Mouse (Mus musculus) hindbrain, embryonic 14.5 days (tissue): ENCODE measurements around the gene Gm11214. TPM values are rescaled to one million over a fixed set of nuclear protein-coding genes. Genes with fewer than 3 reads are reported as not detected.

ENCODE experiments used
- ATAC-seq: fragments of 200-750 bp; cut with Nextera tagmentation; 2 replicates; pipeline ENCODE4 v1.8.0; 2017; ENCODE audit warnings: moderate number of reproducible peaks, mild to moderate bottlenecking, moderate TSS enrichment, moderate library complexity; ENCODE audit not compliant: low FRiP score
- DNase-seq: peaks from one replicate; pipeline ENCODE4 v3.0.0-alpha.2; 2015; ENCODE audit warnings: low spot score
- H3K27ac ChIP-seq: fragments of 300-500 bp; sonication (generic); 2 replicates; pipeline ENCODE4 v1.5.1; 2014; ENCODE audit warnings: mild to moderate bottlenecking, moderate library complexity
- H3K27me3 ChIP-seq: fragments of 300-500 bp; sonication (generic); 2 replicates; pipeline ENCODE4 v1.6.1; 2014; ENCODE audit warnings: mild to moderate bottlenecking, low read length, mixed read lengths; ENCODE audit not compliant: control insufficient read depth, insufficient read depth
- H3K36me3 ChIP-seq: fragments of 300-500 bp; sonication (generic); replicated peaks from 2 replicates; pipeline ENCODE4 v1.6.1; 2014; ENCODE audit not compliant: control insufficient read depth, insufficient read depth
- H3K4me1 ChIP-seq: fragments of 300-500 bp; sonication (generic); replicated peaks from 2 replicates; pipeline ENCODE4 v1.6.1; 2014; ENCODE audit warnings: antibody characterized with exemption, low read length, mixed read lengths; ENCODE audit not compliant: control insufficient read depth, insufficient read depth
- H3K4me2 ChIP-seq: fragments of 300-500 bp; sonication (generic); replicated peaks from 2 replicates; pipeline ENCODE4 v1.6.1; 2014; ENCODE audit warnings: mild to moderate bottlenecking, moderate library complexity
- H3K4me3 ChIP-seq: fragments of 300-500 bp; sonication (generic); replicated peaks from 2 replicates; pipeline ENCODE4 v1.5.1; 2014; ENCODE audit warnings: mild to moderate bottlenecking, low read length
- H3K9ac ChIP-seq: fragments of 300-500 bp; sonication (generic); 2 replicates; pipeline ENCODE4 v1.6.1; 2014
- H3K9me3 ChIP-seq: fragments of 300-500 bp; sonication (generic); 2 replicates; pipeline ENCODE4 v1.6.1; 2016; ENCODE audit warnings: low read length; ENCODE audit not compliant: control insufficient read depth
- WGBS: fragments of 180-500 bp; shearing (Covaris S2); extraction: QIAGEN DNeasy Blood & Tissue Kit; methylation state at CpG from one replicate; pipeline ENCODE4 v1.1.7; 2014; 5-methylcytosine and 5-hydroxymethylcytosine counted together
- polyA plus RNA-seq: library from polyadenylated mRNA; unstranded; fragments of >200 nt; fragmentation: Nextera tagmentation; extraction: Ambion mirVana; gene quantifications from 2 replicates; pipeline ENCODE4 v1.2.1, GENCODE M21; 2014

The Gm11214 gene
- not detected in 2 replicates for polyA plus RNA-seq

GRCm38 (mm10) chr4:63663279-63663678 is at the start of gene Gm11214:
Gm11214 (minus strand) TSS chr4:63663379.
- 96% methylated on average over 6 of the region's 6 CpGs for WGBS
- Histone ChIP-seq H3K4me1 (no peaks in the 10 kb centered on the region), H3K9me3 (no peaks in the 10 kb centered on the region), H3K4me3 (no peak within 1 kb of the TSS), H3K4me2 (no peak within 1 kb of the TSS), H3K27ac (no peak within 1 kb of the TSS), H3K9ac (no peak within 1 kb of the TSS), H3K27me3 (no peaks in the 10 kb centered on the region), H3K36me3 (no peaks in the 10 kb centered on the region)
- no peak for ATAC-seq
- DNase-seq = no peak

- WGBS = 93% methylated on average over 5 of the region's 5 CpGs
- no peak overlapping the region for H3K4me2 ChIP-seq
- H3K4me1 ChIP-seq = no peaks in the 10 kb centered on the region
Measured at GRCm38 (mm10) chr4:63711886-63712285, 48.7 kb upstream of the Gm11214 start.

GRCm38 (mm10) chr4:63710431-63711220 is 47.4 kb upstream of the Gm11214 start:
- no peak overlapping the region for H3K4me2 ChIP-seq
- no peaks in the 10 kb centered on the region for H3K9me3 ChIP-seq
- H3K4me3 ChIP-seq = no peak overlapping the region
- WGBS = 61% methylated on average over 8 of the region's 8 CpGs
- no peak overlapping the region for H3K27ac ChIP-seq
- no peaks in the 10 kb centered on the region for H3K4me1 ChIP-seq
- DNase-seq (no peak), ATAC-seq (no peak)
- H3K36me3 ChIP-seq = no peaks in the 10 kb centered on the region
- no peak overlapping the region for H3K9ac ChIP-seq
- no peaks in the 10 kb centered on the region for H3K27me3 ChIP-seq

More at GRCm38 (mm10) chr4:63711886-63712285, 48.7 kb upstream of the Gm11214 start:
- DNase-seq (no peak), ATAC-seq (no peak)
- no peaks in the 10 kb centered on the region for H3K9me3 ChIP-seq
- no peak overlapping the region for H3K4me3 ChIP-seq
- no peak overlapping the region for H3K27ac ChIP-seq
- H3K27me3 ChIP-seq = no peaks in the 10 kb centered on the region
- no peaks in the 10 kb centered on the region for H3K36me3 ChIP-seq
- H3K9ac ChIP-seq = no peak overlapping the region

- no peak overlapping the region for H3K27ac ChIP-seq
- ATAC-seq = no peak
- 69% methylated on average over 1 of the region's 1 CpGs for WGBS
- H3K4me2 ChIP-seq = no peak overlapping the region
- no peak for DNase-seq
- no peaks in the 10 kb centered on the region for H3K4me1 ChIP-seq
- H3K9me3 ChIP-seq = no peaks in the 10 kb centered on the region
- no peaks in the 10 kb centered on the region for H3K36me3 ChIP-seq
- no peak overlapping the region for H3K9ac ChIP-seq
- H3K27me3 ChIP-seq = no peaks in the 10 kb centered on the region
- no peak overlapping the region for H3K4me3 ChIP-seq
Measured at GRCm38 (mm10) chr4:63706279-63706971, 43.2 kb upstream of the Gm11214 start.

GRCm38 (mm10) chr4:63704232-63704631 is 41.1 kb upstream of the Gm11214 start:
- Histone ChIP-seq H3K9ac (no peak overlapping the region), H3K27me3 (no peaks in the 10 kb centered on the region), H3K4me1 (no peaks in the 10 kb centered on the region), H3K27ac (no peak overlapping the region), H3K9me3 (no peaks in the 10 kb centered on the region), H3K4me3 (no peak overlapping the region), H3K36me3 (no peaks in the 10 kb centered on the region), H3K4me2 (no peak overlapping the region)
- 85% methylated on average over 5 of the region's 5 CpGs for WGBS
- DNase-seq (no peak), ATAC-seq (no peak)

- H3K4me2 ChIP-seq = no peak overlapping the region
- 90% methylated on average over 2 of the region's 2 CpGs for WGBS
- no peaks in the 10 kb centered on the region for H3K36me3 ChIP-seq
- H3K4me3 ChIP-seq = no peak overlapping the region
- H3K9ac ChIP-seq = no peak overlapping the region
- no peaks in the 10 kb centered on the region for H3K9me3 ChIP-seq
- H3K27me3 ChIP-seq = no peaks in the 10 kb centered on the region
- no peak for ATAC-seq
- no peak for DNase-seq
- H3K4me1 ChIP-seq = no peaks in the 10 kb centered on the region
- no peak overlapping the region for H3K27ac ChIP-seq
Measured at GRCm38 (mm10) chr4:63703686-63704085, 40.5 kb upstream of the Gm11214 start.

- WGBS = 87% methylated on average over 4 of the region's 4 CpGs
- H3K36me3 ChIP-seq = no peaks in the 10 kb centered on the region
- no peaks in the 10 kb centered on the region for H3K9me3 ChIP-seq
- H3K27me3 ChIP-seq = no peaks in the 10 kb centered on the region
- DNase-seq = no peak
- no peak overlapping the region for H3K4me2 ChIP-seq
- no peak overlapping the region for H3K27ac ChIP-seq
- no peak overlapping the region for H3K4me3 ChIP-seq
- no peak for ATAC-seq
- no peaks in the 10 kb centered on the region for H3K4me1 ChIP-seq
- H3K9ac ChIP-seq = no peak overlapping the region
Measured at GRCm38 (mm10) chr4:63702006-63702704, 39.0 kb upstream of the Gm11214 start.

GRCm38 (mm10) chr4:63699749-63700148 is 36.6 kb upstream of the Gm11214 start:
- DNase-seq (no peak), ATAC-seq (no peak)
- no peak overlapping the region for H3K27ac ChIP-seq
- H3K4me2 ChIP-seq = no peak overlapping the region
- no peaks in the 10 kb centered on the region for H3K9me3 ChIP-seq
- no peak overlapping the region for H3K9ac ChIP-seq
- H3K4me3 ChIP-seq = no peak overlapping the region
- H3K4me1 ChIP-seq = no peaks in the 10 kb centered on the region
- WGBS = 74% methylated on average over 3 of the region's 3 CpGs
- H3K36me3 ChIP-seq = no peaks in the 10 kb centered on the region
- no peaks in the 10 kb centered on the region for H3K27me3 ChIP-seq

GRCm38 (mm10) chr4:63696921-63697320 is 33.7 kb upstream of the Gm11214 start:
- H3K9me3 ChIP-seq = no peaks in the 10 kb centered on the region
- H3K27ac ChIP-seq = no peak overlapping the region
- 87% methylated on average over 4 of the region's 4 CpGs for whole genome bisulfite sequencing
- H3K4me1 ChIP-seq = no peaks in the 10 kb centered on the region
- ATAC-seq = no peak
- no peak overlapping the region for H3K4me3 ChIP-seq
- no peaks in the 10 kb centered on the region for H3K36me3 ChIP-seq
- H3K27me3 ChIP-seq = no peaks in the 10 kb centered on the region
- H3K4me2 ChIP-seq = no peak overlapping the region
- H3K9ac ChIP-seq = no peak overlapping the region
- no peak for DNase-seq
